Mouse (Mus musculus): ENCODE measurements around the gene Coro2b. TPM values are rescaled to one million over a fixed set of nuclear protein-coding genes. Genes with fewer than 3 reads are reported as not detected.

Gene Coro2b
- polyA plus RNA-seq, 1 experiment from 2014 or later: 11.1 TPM

DNA sequence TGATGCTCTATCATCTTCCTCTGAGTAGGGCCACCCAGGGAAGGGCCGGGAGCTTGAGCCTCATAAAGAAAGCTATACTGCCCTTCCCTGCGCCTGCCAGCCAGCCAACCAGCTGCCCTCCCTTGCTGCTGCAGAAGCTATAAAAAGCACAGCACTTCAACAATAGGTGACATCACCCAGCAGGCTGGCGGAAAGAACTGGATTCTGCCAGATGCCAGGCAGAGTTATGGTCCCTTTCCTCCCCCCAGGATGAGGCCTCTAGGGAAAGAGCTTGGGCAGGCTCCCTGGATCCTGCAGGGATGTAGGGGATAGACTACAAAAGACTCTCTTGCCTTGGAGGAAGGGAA, 98.1 kb downstream of the Coro2b start:
- no peak overlapping the region for H3K4me2 ChIP-seq (ENCODE audit: low read depth, low read length)
- DNase-seq (ENCODE audit: low spot score) (peak; percentile 84), ATAC-seq (ENCODE audit: low read depth) (peak; percentile 58)
- H3K9ac ChIP-seq (ENCODE audit: low read depth, low read length): 0 out of 2 replicates have a peak overlapping the region, but pooled peaks have one; percentile 15
- no peaks in the 10 kb centered on the region for H3K27me3 ChIP-seq (replicated peaks; ENCODE audit: control insufficient read depth, insufficient read depth, low read length)
- no peak overlapping the region for H3K4me3 ChIP-seq (ENCODE audit: low read depth, low read length)
- no peaks in the 10 kb centered on the region for H3K9me3 ChIP-seq (ENCODE audit: control insufficient read depth, low read length)
- peaks cover 17% of the 10 kb centered on the region; the same call in 1 of the 2 replicates for H3K4me1 ChIP-seq (ENCODE audit: control insufficient read depth, insufficient read depth, low read length)
- WGBS: 46% methylated on average over 3 of the region's 3 CpGs
- H3K27ac ChIP-seq (replicated peaks; ENCODE audit: low read depth, low read length): peak overlapping the region; percentile 74
- no peaks in the 10 kb centered on the region for H3K36me3 ChIP-seq (ENCODE audit: control insufficient read depth, insufficient read depth, low read length)

DNA sequence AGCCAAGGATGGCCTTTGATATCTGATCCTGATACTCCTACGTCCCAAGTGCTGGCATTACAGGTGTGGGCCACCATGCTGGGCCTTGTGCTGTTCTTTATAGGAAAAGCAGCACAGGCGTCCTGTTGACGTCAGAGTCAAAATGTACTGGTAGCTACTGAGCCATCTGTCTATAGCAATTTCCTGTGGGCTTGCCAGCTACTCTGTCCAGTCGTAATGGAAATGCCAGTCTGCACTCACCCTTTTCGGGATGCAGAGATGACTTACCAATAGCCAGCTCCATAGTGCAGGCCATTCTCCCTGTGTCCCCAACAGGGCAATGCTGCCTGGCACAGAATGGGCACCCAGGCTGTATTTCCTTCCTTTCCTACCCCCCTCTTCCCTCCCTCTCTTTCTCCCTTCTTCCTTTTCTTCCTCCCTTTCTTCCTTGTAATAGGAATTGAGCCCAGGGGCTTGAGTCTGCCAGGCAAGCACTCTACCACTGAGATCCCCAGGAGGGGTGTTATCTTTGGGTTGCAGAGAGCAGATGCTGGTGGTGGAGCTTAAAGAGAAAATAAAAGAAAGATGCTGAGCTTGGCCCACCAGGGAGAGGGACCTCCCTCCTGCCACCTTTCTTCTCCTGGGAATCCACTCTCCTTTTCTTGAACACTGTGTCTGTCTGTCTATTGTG, 98.6 kb downstream of the Coro2b start:
- Histone ChIP-seq H3K4me3 (ENCODE audit: low read depth, low read length) (no peak overlapping the region), H3K4me2 (ENCODE audit: low read depth, low read length) (no peak overlapping the region), H3K9me3 (ENCODE audit: control insufficient read depth, low read length) (no peaks in the 10 kb centered on the region), H3K4me1 (ENCODE audit: control insufficient read depth, insufficient read depth, low read length) (peaks cover 17% of the 10 kb centered on the region; the same call in 1 of the 2 replicates), H3K27ac (replicated peaks; ENCODE audit: low read depth, low read length) (peak overlapping the region; percentile 74), H3K36me3 (ENCODE audit: control insufficient read depth, insufficient read depth, low read length) (no peaks in the 10 kb centered on the region), H3K27me3 (replicated peaks; ENCODE audit: control insufficient read depth, insufficient read depth, low read length) (no peaks in the 10 kb centered on the region), H3K9ac (ENCODE audit: low read depth, low read length) (0 out of 2 replicates have a peak overlapping the region, but pooled peaks have one; percentile 15)
- DNase-seq (ENCODE audit: low spot score) (no peak), ATAC-seq (ENCODE audit: low read depth) (no peak)
- WGBS: 59% methylated on average over 5 of the region's 5 CpGs

DNA sequence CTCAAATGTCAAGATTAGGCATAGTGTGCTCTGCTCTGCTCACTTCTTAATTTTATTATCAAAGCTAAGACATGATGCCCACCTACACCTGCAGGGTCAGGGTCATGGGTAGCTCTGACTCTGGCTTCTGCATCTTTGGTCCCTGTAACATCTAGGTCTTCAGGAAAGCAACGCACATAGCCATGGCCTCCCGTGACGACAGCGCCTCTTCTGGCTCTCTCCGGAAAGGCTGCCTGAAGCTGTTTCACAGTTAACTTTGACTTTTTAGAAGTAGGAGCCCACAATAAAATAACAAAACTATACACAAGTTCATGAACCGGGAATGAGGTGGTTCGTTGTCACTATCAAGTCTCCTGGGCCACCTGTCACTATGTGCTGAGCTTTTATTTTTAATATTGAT, 99.4 kb downstream of the Coro2b start:
- H3K36me3 ChIP-seq (ENCODE audit: control insufficient read depth, insufficient read depth, low read length): no peaks in the 10 kb centered on the region

DNA sequence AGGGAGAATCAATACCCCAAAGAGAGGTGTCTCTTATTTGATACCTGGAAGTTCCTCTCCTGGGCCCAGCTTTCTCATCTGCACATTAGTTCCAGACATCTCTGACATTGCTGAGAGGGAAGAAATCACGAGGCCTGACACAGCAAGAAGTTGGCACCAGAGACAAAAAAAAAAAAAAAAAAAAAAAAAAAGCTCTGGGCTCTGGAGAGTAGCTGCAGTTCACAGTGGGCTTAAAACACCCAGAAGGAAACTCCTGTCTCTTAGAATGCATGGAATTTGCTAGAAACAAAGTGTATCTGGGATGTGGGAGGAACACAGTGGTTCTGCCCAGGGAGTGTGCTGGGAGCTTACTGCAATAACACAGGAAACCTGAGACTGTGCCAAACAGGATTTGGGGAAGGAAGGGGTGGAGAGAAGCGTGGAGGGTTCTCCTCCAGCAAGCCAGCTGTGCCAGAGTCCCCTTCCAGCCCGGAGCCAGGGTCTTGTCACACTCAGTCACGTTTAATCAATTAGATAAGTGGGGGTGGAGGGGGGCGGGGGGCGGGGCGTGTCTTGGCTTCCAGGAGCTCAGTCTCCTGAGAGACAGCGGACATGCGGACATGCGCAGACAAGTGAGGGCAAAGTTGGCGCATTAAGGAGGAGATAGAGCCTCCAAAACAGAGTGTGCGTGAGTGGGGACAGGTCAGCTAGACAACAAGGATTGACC, 101.1 kb downstream of the Coro2b start:
- Histone ChIP-seq H3K27me3 (replicated peaks; ENCODE audit: control insufficient read depth, insufficient read depth, low read length) (no peaks in the 10 kb centered on the region), H3K27ac (replicated peaks; ENCODE audit: low read depth, low read length) (peak overlapping the region; percentile 86), H3K4me3 (ENCODE audit: low read depth, low read length) (0 out of 2 replicates have a peak overlapping the region, but pooled peaks have one; percentile 4), H3K9ac (ENCODE audit: low read depth, low read length) (peak overlapping the region; percentile 34; the same call in 1 of the 2 replicates), H3K36me3 (ENCODE audit: control insufficient read depth, insufficient read depth, low read length) (peaks cover 5% of the 10 kb centered on the region; the same call in 1 of the 2 replicates), H3K4me2 (ENCODE audit: low read depth, low read length) (peak overlapping the region; percentile 41), H3K4me1 (ENCODE audit: control insufficient read depth, insufficient read depth, low read length) (peaks cover 17% of the 10 kb centered on the region; the same call in 1 of the 2 replicates), H3K9me3 (ENCODE audit: control insufficient read depth, low read length) (no peaks in the 10 kb centered on the region)
- DNase-seq (ENCODE audit: low spot score): peak; percentile 97
- 1% methylated on average over 12 of the region's 12 CpGs for WGBS
- peak; percentile 93 for ATAC-seq (ENCODE audit: low read depth)

More for the DNA sequence above, 99.4 kb downstream of the Coro2b start:
- Histone ChIP-seq H3K9ac (ENCODE audit: low read depth, low read length) (no peak overlapping the region), H3K9me3 (ENCODE audit: control insufficient read depth, low read length) (no peaks in the 10 kb centered on the region), H3K27me3 (replicated peaks; ENCODE audit: control insufficient read depth, insufficient read depth, low read length) (no peaks in the 10 kb centered on the region), H3K4me1 (ENCODE audit: control insufficient read depth, insufficient read depth, low read length) (peaks cover 17% of the 10 kb centered on the region; the same call in 1 of the 2 replicates), H3K27ac (replicated peaks; ENCODE audit: low read depth, low read length) (no peak overlapping the region), H3K4me2 (ENCODE audit: low read depth, low read length) (no peak overlapping the region), H3K4me3 (ENCODE audit: low read depth, low read length) (no peak overlapping the region)
- DNase-seq (ENCODE audit: low spot score) (no peak), ATAC-seq (ENCODE audit: low read depth) (no peak)
- 93% methylated on average over 7 of the region's 7 CpGs for WGBS

DNA sequence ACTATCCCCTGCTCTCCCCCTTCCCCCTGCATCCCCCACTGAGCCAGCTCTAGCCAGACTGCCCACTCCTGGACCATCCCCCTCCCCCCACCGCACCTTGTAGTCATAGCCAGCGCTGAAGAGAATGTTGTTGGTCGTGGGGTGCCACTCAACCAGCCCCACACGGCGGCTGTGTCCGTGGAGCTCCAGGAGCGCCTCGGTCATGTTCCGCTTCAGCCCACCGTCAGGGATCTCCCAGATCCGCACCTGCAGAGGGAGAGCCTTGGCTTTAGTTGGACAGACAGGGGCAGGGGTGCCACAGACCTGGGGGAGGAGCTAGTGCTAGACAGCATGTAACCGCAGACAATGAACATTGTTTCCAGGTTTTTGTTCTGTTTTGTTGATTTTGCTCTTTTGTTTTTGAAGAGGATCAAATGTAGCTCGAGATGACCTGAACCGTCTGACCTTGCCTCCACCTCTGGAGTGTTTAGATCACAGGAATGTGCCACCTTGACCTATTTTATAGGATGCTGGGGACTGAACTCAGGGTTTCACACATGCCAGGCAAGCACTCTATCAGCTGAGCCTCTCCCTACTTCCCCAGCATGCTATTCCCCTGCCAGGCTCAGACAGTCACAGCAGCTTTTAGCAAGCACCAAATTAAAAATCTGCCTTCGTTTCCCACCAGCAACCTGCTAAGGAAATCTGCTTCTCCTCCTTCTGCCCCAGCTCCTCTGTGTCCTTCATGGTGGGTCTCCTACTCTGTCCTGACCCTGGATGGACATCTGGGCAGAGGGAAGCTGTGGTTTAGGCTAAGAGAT, 104.4 kb downstream of the Coro2b start:
- Histone ChIP-seq H3K27me3 (replicated peaks; ENCODE audit: control insufficient read depth, insufficient read depth, low read length) (no peaks in the 10 kb centered on the region), H3K4me2 (ENCODE audit: low read depth, low read length) (no peak overlapping the region), H3K9me3 (ENCODE audit: control insufficient read depth, low read length) (no peaks in the 10 kb centered on the region), H3K27ac (replicated peaks; ENCODE audit: low read depth, low read length) (no peak overlapping the region), H3K4me3 (ENCODE audit: low read depth, low read length) (no peak overlapping the region), H3K36me3 (ENCODE audit: control insufficient read depth, insufficient read depth, low read length) (peaks cover 20% of the 10 kb centered on the region; the same call in 1 of the 2 replicates), H3K9ac (ENCODE audit: low read depth, low read length) (no peak overlapping the region), H3K4me1 (ENCODE audit: control insufficient read depth, insufficient read depth, low read length) (peaks cover 12% of the 10 kb centered on the region; the same call in 1 of the 2 replicates)
- 67% methylated on average over 15 of the region's 15 CpGs for WGBS
- no peak for DNase-seq (ENCODE audit: low spot score)
- no peak for ATAC-seq (ENCODE audit: low read depth)

DNA sequence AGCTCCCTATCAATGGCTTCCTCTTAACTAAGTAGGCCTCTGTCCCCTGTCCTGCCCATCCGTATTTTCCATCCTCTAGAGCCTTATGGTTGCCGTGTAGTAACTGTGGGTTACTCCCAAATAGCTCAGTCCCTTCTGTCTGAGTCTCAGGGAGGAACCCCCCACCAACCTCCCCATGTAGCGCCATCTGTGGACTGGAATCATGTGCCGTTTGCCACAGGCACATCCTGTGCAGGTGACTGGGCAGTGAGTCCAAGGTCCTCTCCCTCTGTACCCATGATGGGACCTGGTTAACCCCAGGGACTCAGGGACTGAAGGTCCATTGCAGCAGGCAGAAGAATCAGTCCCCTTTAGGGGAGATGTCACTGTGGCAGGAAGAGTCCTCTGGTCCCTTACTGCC, 106.1 kb downstream of the Coro2b start:
- no peak overlapping the region for H3K9ac ChIP-seq (ENCODE audit: low read depth, low read length)
- 91% methylated on average over 4 of the region's 4 CpGs for WGBS
- H3K27me3 ChIP-seq (replicated peaks; ENCODE audit: control insufficient read depth, insufficient read depth, low read length): no peaks in the 10 kb centered on the region
- H3K27ac ChIP-seq (replicated peaks; ENCODE audit: low read depth, low read length): no peak overlapping the region
- ATAC-seq (ENCODE audit: low read depth) (no peak), DNase-seq (ENCODE audit: low spot score) (no peak)
- no peak overlapping the region for H3K4me3 ChIP-seq (ENCODE audit: low read depth, low read length)
- H3K9me3 ChIP-seq (ENCODE audit: control insufficient read depth, low read length): no peaks in the 10 kb centered on the region
- H3K4me2 ChIP-seq (ENCODE audit: low read depth, low read length): no peak overlapping the region
- peaks cover 20% of the 10 kb centered on the region; the same call in 1 of the 2 replicates for H3K36me3 ChIP-seq (ENCODE audit: control insufficient read depth, insufficient read depth, low read length)
- 0 out of 2 replicates have a peak, but pooled peaks cover 4% of the 10 kb centered on the region for H3K4me1 ChIP-seq (ENCODE audit: control insufficient read depth, insufficient read depth, low read length)

DNA sequence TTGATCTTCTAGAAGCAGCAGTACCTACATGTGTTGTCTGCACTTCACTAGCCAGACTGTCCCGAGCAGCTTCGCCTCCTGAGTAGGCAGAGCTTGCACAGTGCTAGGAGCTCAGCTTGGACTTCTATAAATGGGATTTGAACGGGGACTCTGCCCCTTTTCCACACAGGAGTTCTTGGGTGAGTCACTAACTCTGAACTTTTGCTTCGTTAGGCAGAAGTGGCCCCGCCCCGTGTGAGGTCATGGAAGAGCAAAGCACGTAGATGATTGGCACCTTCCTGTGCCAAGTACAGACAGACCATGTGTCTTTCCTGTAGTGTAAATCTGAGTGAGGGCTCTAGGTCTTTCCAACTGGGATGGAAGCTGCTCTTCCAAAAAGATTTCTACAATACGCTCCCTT, 109.8 kb downstream of the Coro2b start:
- WGBS: 81% methylated on average over 8 of the region's 8 CpGs
- Histone ChIP-seq H3K4me1 (ENCODE audit: control insufficient read depth, insufficient read depth, low read length) (no peaks in the 10 kb centered on the region), H3K9me3 (ENCODE audit: control insufficient read depth, low read length) (no peaks in the 10 kb centered on the region), H3K27ac (replicated peaks; ENCODE audit: low read depth, low read length) (no peak overlapping the region), H3K36me3 (ENCODE audit: control insufficient read depth, insufficient read depth, low read length) (peaks cover 20% of the 10 kb centered on the region; the same call in 1 of the 2 replicates), H3K9ac (ENCODE audit: low read depth, low read length) (no peak overlapping the region), H3K4me2 (ENCODE audit: low read depth, low read length) (no peak overlapping the region), H3K27me3 (replicated peaks; ENCODE audit: control insufficient read depth, insufficient read depth, low read length) (no peaks in the 10 kb centered on the region), H3K4me3 (ENCODE audit: low read depth, low read length) (no peak overlapping the region)
- ATAC-seq (ENCODE audit: low read depth) (no peak), DNase-seq (ENCODE audit: low spot score) (no peak)

DNA sequence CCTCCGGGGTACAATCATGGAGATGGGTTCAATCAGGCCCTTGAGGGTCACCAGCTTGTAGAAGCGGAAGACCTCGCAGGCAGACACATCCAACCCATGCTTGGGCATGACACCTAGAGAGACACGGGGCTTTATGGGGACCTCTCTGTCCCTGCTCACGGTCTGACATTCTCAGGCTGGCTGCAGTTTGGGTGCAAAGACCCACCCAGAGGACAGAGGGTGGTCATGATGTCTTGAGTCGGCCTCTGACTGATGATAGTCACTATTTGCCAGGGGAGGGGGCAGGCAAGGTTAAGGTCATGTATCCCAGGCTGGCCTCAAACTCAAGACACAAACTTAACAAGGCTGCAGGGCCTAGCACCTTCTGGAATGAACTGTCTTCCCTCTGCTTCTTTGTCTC, 110.3 kb downstream of the Coro2b start:
- WGBS: 81% methylated on average over 6 of the region's 6 CpGs

More for the DNA sequence above, 110.3 kb downstream of the Coro2b start:
- H3K27me3 ChIP-seq (replicated peaks; ENCODE audit: control insufficient read depth, insufficient read depth, low read length): no peaks in the 10 kb centered on the region
- H3K4me1 ChIP-seq (ENCODE audit: control insufficient read depth, insufficient read depth, low read length): 0 out of 2 replicates have a peak, but pooled peaks cover under 1% of the 10 kb centered on the region
- no peak overlapping the region for H3K4me2 ChIP-seq (ENCODE audit: low read depth, low read length)
- H3K4me3 ChIP-seq (ENCODE audit: low read depth, low read length): no peak overlapping the region
- H3K27ac ChIP-seq (replicated peaks; ENCODE audit: low read depth, low read length): no peak overlapping the region
- H3K9ac ChIP-seq (ENCODE audit: low read depth, low read length): no peak overlapping the region
- H3K9me3 ChIP-seq (ENCODE audit: control insufficient read depth, low read length): no peaks in the 10 kb centered on the region
- DNase-seq (ENCODE audit: low spot score) (no peak), ATAC-seq (ENCODE audit: low read depth) (no peak)
- peaks cover 20% of the 10 kb centered on the region; the same call in 1 of the 2 replicates for H3K36me3 ChIP-seq (ENCODE audit: control insufficient read depth, insufficient read depth, low read length)
